Mouse (Mus musculus): ENCODE measurements around the gene Tjp1. TPM values are rescaled to one million over a fixed set of nuclear protein-coding genes. Genes with fewer than 3 reads are reported as not detected.
A peak's percentile ranks its signal among the peaks of the same experiment; 100 is the strongest.

The Tjp1 gene
- total RNA-seq, 2 experiments from 2014 or later = 101 to 110 TPM

DNA sequence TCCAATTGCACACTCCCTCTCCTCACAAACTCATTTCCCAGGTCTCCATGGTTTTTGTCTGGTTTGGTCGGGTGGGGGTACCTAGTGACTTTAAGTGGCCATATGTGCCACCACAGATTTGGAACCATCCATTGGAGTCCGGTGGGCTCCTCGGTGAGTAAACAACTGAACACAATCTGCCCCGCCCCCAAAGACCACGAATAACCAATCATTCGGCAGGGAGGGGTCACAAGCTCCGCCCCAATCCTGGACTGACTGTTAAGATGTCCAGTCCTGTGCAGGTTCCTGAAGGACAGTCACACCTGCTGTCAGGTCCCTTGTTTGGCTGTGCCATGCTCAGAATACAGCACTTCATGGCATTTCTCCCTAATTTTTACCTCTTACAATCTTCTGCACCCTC, 37.1 kb downstream of the Tjp1 start:
- DNase-seq = no peak
- intact Hi-C loops (cut with DNase I) = no loop called here

DNA sequence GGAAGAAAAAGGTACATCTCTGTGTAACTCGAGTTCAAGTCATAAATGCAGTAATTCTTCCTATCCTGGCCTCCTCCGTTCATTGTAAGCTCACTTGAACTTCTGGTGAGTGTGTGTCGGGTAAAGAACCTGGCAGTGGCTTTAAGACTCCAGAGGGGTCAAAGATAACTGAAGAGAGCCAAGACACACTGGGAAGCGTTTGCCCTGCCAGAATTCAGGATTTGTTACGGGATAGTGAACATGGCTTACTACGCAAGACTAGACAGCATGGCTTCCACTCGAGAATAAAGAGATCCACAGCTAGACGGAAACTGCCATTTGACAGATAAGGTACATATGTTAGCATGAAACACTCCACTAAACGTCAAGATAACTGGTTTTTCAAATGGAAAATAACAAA, 37.8 kb downstream of the Tjp1 start:
- peak; percentile 55 for DNase-seq
- intact Hi-C loops (cut with DNase I) = no loop called here

DNA sequence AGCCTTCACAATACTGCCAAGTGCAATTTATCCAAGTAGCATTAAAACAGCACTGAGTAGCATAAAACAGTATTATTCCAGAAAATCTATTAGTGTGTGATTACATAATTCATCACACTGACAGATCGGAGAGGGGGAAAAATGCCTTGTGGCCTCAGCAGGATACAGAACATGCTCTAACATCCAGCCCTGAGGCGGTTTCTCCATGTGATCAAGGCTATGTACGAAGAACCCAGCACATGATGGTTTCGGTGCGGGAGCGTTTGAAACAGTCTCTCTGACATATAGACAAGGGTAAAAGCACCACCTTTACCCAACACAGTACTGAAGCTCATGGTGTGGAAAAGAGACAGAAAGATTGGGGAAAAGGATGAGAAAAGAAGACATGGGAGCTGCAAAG, 38.4 kb downstream of the Tjp1 start:
- no peak for DNase-seq
- intact Hi-C loops (cut with DNase I) = no loop called here

DNA sequence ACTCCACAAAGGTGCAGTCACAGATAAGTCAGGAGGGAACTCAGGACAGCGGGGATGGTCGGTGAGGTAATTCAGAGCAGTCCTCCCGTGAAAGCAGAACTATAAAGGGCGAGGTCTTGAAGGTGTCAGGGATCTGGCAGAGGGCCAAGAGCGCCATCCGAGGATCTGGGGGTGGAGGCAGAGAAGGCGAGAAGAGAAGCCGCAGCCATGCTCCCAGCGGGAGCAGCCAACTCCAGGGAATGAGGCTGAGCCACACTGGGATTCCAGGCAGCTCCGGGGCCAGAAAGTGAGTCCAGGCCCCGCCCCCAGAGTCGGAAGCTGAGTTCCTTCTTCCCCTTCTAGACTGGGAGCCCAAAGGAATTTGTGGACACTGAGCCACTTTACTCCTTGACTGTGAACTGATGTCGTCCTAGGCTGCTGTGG, 41.3 kb downstream of the Tjp1 start:
- peak; percentile 35 for DNase-seq
- intact Hi-C loops (cut with DNase I) = no loop called here

DNA sequence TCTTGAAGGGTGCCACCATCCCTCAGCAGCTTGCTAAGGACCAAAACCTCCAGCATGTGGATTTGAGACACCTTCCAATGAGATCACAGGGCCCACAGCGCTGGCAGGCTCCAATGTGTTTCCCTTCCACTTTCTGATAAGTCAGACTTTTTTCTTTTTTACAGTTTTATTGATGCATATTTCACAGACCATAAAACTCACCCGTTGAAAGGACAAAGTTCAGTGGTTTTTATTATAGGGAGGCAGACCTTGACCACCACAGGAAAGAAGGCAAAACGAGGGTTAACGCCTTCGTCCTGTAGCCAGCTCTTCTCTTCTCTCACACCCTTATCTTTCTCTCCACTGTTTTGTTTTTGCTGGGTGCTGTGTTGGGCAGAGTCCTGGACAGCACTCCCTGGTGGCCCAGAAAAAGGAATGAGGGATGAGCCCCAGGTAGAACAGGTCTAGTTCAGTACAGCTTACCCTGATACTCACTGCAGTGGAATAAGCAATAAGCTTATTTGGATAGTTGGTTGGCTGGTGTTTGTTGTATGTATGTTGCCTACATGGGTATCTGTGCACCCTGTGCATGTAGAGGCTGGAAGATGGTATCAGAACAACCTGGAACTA, 43.3 kb downstream of the Tjp1 start:
- intact Hi-C loops (cut with DNase I) = no loop called here
- no peak for DNase-seq

DNA sequence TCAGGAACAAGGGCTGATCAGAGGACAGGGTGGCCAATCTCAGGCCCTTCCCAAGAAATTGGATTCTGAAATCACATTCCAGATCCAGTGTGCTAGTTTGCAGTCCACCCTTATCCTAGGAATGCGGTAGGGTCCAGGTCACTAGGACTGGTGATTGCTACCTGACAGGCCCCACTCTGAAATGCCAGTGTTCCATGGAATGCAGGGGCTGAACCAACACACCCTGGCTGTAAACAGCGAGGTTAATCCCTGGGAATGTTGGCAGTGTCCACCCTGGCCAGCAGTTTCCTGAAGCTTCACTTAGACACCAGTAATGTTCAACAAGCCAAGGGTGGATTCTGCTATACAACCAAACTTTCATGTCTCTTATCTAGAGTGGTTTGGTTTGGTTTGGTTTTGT, 45.4 kb downstream of the Tjp1 start:
- no peak for DNase-seq
- intact Hi-C loops (cut with DNase I) = no loop called here

DNA sequence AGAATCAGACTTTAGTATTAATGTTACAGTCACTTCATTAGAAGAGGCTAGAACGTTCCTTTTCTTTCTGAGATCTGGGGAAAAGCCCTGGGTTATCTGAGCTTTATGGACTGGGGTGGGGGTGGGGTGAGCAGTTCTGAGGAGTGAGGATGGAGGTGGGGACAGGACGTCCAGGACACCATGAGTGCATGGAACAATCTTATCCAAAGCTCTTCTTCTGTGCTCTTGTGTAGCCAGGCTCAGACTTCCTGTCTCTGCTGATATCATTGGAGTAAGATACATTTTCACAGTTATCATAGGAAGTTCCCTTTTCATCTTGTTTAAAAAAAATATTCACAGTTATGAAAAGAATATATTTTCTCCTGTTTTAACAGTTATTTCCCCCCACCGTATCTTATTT, 55.5 kb downstream of the Tjp1 start:
- intact Hi-C loops (cut with DNase I) = no loop called here
- no peak for DNase-seq

DNA sequence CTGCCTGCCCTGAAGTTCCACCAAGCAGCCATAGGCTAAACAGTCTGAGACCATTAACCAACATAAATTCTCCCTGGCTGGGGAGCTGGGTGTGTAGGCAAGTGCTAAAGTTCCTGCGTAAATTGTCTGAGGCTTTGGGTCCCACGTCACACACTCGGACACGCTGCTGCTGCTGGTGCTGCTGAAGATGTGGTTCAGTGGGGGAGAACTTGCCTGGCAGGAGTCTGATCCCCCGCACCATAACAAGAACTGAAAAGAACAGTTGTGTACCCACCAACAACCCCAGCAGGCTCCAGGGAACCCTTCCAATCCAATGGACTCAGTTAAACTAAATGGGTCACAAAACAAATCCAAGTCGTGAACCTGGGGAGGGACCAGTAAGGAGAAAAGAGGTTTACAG, 56.2 kb downstream of the Tjp1 start:
- intact Hi-C loops (cut with DNase I) = no loop called here
- no peak for DNase-seq

DNA sequence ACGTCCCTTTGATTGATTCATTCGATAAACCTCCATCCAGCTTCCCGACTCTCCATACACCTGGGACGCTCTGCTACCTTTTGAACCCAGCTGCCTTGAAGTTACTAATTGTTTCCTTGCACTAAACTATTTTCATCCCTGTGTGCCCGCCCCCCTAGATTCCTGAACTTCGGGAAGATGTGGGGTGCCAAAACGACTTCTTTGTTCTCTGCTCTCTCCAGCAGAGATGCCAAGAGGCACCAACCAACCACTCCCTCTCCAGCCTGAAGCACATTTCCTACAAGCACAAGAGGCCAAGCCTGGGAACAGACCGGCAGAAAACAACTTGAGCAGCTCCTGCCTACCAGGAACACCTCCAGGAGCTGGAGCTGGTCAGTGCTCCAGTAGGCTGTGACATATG, 57.4 kb downstream of the Tjp1 start:
- no peak for DNase-seq
- intact Hi-C loops (cut with DNase I) = no loop called here

DNA sequence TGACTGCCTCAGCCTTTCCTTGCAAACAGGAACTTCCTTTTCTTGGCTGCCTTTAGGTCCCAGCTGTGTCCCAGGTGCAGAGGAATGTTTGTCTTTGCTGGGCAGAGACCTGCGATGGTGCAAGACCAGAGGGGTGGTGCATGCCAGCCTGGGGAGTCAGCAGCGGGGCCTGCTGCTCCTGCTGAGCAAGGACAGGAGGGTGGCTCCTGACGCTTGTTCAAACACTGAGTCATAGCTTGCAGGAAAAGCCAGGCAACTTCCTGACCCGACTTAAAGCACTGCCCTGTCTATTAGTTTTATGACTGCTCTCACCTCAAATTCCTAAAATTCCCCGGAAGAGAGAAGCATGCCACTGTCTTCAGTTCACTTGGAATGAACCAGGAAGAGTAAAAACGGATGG, 57.9 kb downstream of the Tjp1 start:
- intact Hi-C loops (cut with DNase I) = no loop called here
- no peak for DNase-seq

DNA sequence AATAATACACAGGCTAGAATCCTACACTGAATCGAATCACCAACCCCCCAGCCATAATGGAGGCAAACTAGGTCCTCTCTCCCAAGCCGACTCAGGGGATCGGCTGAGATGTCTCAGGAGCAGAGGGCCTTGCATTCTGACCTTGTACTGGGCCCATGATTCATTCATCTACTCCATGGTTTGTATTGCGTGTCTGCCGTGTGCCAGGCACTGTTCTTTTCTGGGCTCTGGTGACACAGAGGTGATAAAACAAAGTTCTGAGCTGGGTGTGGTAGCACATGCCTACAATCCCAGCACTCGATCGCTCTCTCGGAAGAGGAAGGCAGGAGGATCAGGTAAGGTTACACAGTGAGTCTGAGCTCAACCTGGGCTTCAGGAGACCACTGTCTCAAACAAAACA, 59.4 kb downstream of the Tjp1 start:
- DNase-seq = no peak
- intact Hi-C loops (cut with DNase I) = no loop called here

DNA sequence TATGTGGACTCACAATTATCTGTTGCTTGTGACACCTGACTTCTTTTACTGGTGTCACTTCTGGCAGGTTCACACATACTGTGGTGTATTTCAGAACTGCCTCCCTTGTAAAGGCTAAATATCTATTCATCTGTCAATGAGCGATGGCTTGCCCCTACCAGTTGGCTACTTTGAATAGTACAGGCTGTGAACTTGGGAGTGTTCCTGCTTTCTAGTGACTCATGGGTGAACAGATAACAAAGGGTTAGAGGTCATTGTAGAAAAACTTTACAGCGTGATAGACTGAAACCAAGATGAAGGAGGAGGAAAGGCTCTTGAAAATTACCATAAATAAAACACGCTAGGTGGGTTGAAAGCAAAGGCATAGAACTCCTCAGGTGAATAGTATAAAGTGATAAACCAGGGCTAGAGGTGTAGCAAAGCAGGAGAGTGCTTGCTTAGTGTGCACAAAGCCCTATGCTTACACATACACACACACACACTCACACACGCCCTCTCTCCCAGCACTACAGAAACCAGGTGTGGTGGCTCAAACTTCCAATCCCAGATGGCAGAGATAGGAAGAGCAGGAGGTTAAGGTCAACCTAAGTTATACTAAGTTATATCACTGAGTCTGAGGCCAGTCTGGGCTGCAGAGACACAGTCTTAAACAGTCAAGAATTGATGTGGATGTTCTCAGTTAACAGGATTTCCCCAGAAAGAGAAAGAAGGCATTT, 60.1 kb downstream of the Tjp1 start:
- intact Hi-C loops (cut with DNase I) = no loop called here
- no peak for DNase-seq

DNA sequence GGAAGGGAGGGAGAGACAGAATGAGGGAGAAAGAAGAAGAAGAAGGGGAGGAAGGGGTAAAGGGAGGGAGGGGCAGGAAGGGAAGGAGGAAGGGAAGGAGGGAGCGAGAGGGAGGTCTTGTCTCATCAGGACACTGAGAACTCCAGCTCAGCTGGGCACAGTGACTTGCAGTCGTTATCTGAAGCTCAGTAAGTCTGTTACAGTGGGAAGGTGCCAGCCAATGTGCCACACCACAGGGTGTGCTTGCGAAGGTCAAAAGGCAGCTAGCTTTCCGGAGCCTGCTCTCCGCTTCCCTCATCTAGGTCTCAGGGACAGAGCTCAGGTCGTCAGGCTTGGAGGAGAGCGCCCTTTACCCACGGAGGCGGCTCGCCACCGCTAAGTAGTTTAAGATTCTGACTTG, 61.4 kb downstream of the Tjp1 start:
- intact Hi-C loops (cut with DNase I) = no loop called here
- DNase-seq = no peak

DNA sequence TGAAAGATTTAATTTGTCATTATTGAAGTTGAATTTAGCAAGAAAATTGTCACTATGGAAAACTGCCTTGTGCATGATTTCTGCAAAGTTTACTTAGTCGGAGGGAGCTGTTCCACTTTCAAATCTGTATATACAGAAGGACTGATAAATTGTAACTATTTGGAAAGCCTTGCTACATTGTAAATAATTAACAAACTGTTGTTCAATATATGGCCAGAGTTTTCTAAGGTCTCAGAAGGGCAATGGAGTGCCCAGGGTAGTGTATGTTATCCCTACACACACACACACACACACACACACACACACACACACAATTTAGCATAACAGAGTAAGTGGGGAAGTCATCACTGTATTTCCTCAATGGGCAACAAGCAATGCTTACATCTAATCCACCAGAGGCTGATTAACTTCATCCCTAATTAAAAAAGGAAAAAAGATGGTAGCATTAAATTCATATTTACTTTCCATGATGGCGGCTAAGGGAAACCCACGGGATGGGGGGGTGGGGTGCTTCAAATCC, 63.0 kb downstream of the Tjp1 start:
- intact Hi-C loops (cut with DNase I) = no loop called here
- DNase-seq = no peak

DNA sequence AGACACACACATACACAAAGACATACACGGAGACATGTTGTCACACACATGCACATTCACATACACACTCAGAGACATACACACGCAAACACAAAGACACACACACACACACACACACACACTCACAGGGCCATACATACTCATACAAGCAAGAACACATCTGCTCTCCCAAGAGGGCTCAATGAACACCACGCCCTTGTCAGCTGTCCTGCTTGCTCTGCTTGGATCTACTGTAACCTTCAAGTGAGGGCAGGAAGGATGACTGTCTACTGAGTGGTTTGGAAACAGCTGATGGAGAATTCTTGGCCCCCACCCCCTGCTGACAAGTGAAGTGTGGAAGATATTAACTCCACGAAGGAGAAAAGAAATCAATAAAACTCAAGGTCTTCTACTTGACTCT, 64.1 kb downstream of the Tjp1 start:
- no peak for DNase-seq
- intact Hi-C loops (cut with DNase I) = no loop called here

DNA sequence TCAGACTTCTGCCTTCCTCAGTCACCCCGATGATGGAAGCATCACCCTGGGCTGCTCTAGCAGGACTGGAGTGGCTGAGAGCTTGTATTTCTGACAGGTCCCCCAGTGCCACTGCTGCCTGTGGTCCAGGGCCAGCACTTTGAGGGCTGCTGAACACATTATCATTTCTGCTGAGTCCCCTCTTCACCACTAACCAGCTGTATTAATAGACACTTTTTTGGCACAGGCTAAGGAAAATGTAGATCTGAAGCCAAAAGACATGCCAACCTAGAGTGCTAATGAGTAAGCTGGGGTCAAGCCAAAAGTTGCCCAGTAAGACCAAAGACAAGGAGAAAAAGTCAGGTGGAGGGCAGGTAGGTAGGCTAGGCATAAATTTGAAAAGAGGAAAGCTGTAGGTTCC, 66.2 kb downstream of the Tjp1 start:
- intact Hi-C loops (cut with DNase I) = no loop called here

DNA sequence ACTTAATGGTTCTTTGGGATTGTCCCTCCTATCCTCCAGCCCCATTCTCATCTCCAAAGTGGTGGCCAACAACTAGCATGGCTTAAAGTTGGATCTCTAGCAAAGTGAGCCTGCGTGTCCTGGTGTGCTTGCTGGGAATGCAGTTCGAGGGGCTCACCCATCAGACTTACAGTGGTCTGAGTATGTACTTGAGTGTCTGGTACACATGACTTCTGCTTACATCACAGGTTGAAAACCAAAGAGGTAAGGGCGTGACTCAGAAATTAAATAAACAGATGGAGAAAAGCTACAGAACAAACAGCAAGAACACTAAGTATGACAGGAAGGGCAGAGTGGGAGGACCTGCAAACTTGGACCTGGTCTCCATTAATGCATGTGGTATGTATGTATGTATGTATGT, 67.4 kb downstream of the Tjp1 start:
- no peak for DNase-seq
- intact Hi-C loops (cut with DNase I) = no loop called here

More for the DNA sequence above, 66.2 kb downstream of the Tjp1 start:
- DNase-seq = peak; percentile 36

DNA sequence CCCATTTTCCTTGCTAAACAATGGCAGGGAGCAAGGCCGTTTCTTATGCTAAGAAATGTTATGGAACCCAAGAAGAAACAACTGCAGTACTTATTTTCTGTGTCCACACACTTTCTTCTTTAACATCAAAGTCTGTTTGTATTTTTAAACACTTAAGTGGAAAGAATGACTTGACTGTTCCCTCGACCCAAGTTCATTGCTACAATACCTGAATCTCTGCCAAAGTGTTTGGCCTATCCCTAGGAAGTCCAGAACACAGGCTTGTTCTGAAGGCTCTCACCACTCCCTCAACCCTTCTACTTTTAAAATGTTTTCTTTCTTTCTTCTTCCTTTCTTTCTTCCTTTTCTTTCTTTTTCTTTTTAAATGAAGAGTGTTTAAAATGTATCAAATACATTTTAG, 71.5 kb downstream of the Tjp1 start:
- intact Hi-C loops (cut with DNase I) = no loop called here
- no peak for DNase-seq

DNA sequence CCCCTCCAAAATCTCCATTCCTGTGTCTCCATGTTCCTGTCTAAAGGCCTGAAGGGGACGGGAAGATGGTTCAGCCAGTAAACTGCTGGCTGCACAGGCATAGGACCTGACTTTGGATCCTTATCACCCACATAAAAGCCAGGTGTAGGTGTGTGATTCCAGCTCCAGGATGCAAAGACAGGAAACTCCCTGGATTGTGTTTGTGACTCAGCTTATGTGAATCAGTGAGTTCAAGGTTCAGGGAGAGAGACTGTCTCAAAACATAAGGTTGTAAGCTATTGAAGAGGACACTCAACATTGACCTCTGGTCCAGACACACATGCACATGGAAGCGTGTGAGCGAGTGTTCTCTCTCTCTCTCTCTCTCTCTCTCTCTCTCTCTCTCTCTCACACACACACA, 72.4 kb downstream of the Tjp1 start:
- intact Hi-C loops (cut with DNase I) = no loop called here
- no peak for DNase-seq

DNA sequence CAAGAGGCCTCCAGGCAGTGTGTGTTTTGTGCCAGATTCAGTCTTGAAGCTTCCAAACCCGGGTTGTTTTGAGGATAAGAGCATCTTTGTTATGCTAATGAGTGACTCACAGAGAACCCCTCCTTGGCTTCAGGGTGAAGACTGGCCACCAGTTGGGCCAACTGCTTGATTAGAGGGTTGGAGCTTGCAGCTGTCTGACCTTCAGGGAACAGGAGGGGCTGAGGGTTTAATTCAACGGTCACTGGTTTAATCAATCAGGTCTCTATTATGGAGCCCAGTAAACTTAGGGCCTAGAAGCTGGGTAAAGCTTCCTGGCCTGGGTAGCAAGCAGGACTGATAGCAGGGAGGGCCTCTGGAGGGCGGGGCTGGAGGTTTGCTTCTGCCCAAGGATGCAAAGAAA, 73.3 kb downstream of the Tjp1 start:
- no peak for DNase-seq
- intact Hi-C loops (cut with DNase I) = no loop called here

DNA sequence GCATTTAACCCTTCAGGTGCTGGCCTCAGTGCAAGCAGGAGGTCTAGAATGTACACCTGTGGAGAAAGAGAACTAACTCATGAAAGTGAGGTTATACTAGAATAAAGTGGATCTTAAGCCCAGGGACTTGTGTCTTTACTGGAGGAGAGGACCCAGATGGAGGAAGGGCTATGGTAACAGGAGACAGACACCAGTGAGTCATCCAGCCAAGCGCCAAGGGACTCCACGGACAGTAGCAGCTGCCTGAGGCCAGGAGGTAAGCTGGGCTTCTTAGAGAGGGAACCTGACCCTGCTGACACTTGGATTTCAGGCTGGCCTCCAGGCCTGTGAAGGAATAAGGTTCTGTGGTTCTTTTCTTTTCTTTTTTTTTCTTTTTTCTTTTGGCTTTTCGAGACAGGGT, 75.3 kb downstream of the Tjp1 start:
- intact Hi-C loops (cut with DNase I) = no loop called here
- no peak for DNase-seq

DNA sequence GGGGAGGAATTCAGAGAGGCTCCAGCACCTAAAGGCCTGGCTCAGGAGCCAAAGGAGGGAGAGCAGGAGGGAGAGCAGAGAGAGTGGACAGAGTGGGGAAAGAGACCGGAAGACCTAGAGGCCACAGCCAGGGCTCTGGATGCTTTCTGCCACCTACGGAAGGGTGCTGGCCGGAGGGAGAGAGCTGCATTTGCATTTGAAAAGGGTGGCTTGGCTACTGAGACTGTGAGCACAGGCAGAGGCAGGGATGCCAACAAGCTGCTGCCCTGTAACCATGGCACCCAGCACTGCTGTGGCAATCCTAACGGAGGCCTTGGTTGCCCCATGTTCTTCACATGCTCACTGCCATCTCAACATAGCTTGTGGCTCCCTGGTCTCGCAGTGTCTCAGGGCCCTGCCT, 77.4 kb downstream of the Tjp1 start:
- intact Hi-C loops (cut with DNase I) = no loop called here
- DNase-seq = peak; percentile 34

DNA sequence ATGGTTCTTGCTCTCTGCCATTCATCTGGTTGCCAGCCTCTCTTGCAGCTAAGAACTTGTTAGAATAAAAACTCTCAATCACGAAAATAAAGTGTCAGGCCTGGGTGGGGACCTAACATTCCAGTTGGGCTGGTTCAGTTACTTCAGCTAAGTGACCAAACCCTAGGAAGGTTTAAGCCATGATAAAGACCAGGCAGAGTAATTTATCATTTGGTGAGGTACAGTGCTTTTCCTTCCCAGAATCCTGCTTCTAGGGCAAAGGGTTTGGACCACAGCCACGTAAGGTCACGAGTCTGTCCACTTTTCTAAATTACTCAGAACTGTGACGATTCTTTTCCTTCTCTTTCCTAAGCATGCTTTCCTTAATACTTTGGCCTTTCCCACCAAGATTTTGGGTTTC, 86.1 kb downstream of the Tjp1 start:
- no peak for DNase-seq
- intact Hi-C loops (cut with DNase I) = no loop called here

All from left cerebral cortex, postnatal 4 days (tissue).